Mouse (Mus musculus): ENCODE data around the gene Pnkd. TPM values are rescaled to one million over a fixed set of nuclear protein-coding genes. Genes with fewer than 3 reads are reported as not detected.
A peak's percentile ranks its signal among the peaks of the same experiment; 100 is the strongest.

The Pnkd gene
- polyA plus RNA-seq, 1 experiment from 2014 or later = 320 TPM

DNA sequence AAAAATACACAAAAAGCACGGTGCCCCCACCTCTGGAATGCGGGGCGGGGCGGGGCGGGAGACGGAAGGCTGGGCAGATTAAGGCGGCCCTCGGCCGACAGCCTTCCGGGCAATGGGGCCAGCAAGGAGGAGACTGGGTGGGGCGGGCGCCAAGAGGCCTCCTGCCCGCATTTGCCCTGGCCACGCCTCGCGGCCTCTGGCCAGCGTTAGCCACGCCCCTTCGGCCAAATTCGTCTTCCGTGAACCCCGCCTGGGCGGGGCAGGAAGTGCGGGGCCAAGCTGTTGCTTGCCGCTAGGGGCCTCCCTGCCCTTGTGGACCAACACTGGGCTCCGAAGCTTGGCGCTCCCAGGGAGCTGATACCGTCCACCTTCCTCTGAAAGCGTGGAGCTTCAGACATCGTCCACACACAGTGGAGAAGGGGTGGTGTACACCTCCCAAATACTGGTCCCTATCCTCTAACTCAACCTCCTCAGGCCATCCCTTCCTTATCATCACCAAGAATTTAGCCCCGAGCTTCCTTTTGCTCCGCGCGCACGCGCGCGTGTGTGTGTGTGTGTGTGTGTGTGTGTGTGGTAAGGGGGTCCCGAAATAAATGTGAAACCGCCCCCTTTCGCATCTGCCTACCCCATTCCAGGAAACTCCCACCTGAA, 112.7 kb downstream of the Pnkd start:
- H3K9ac ChIP-seq (ENCODE audit: low read length) = peak overlapping the region; percentile 79
- WGBS = 0% methylated on average over 41 of the region's 41 CpGs
- peak; percentile 91 for ATAC-seq (ENCODE audit: insufficient number of reproducible peaks, insufficient read depth, low FRiP score, low read depth)
- H3K27me3 ChIP-seq (ENCODE audit: control insufficient read depth, insufficient read depth, low read length) = no peaks in the 10 kb centered on the region
- peaks cover 4 to 20% of the 10 kb centered on the region in 2 experiments; a peak in 3 of 4 replicates for H3K4me1 ChIP-seq (ENCODE audit: control insufficient read depth in 2 of 2, insufficient read depth in 2 of 2, low read length in 2 of 2)
- no peaks in the 10 kb centered on the region for H3K9me3 ChIP-seq (ENCODE audit: control insufficient read depth, low read length)
- H3K36me3 ChIP-seq (ENCODE audit: control insufficient read depth, insufficient read depth, low read length) = peaks cover 26% of the 10 kb centered on the region
- H3K27ac ChIP-seq (replicated peaks in 1 of 2; ENCODE audit: control insufficient read depth in 1 of 2, insufficient read depth in 1 of 2, low read depth in 2 of 2, low read length in 2 of 2) = peak overlapping the region; percentile 81 to 92
- H3K4me2 ChIP-seq (ENCODE audit: low read length) = peak overlapping the region; percentile 91
- peak overlapping the region; percentile 42 to 47 for H3K4me3 ChIP-seq (ENCODE audit: control insufficient read depth in 1 of 2, insufficient read depth in 1 of 2, low read depth in 1 of 2, low read length in 2 of 2)

DNA sequence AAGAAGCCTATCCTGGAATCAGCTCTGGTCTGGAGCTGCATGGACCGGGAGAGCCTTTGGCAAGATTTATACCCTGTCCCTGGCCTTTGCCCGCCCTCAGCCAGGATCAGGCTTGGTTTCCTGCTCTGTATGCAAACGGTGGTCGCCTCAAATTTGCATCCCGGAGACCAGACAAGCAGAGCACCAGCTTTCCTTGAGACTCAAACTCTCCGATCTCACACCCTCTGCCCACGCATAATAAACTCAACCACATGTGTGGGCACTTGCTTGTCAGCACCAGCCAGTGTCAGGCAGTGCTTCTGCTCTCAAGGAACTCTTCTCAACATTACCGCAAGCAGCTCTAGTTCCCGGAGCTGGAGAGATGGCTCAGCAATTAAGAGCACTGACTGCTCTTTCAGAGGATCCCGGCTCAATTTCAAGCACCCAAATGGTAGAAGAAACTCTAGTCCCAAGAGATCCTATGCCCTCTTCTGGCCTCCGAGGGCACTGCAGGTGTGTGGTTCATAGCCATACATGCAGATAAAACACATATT, 113.3 kb downstream of the Pnkd start:
- Histone ChIP-seq H3K4me3 (ENCODE audit: control insufficient read depth in 1 of 2, insufficient read depth in 1 of 2, low read depth in 1 of 2, low read length in 2 of 2) (peak overlapping the region; percentile 42 to 47), H3K36me3 (ENCODE audit: control insufficient read depth, insufficient read depth, low read length) (peaks cover 26% of the 10 kb centered on the region), H3K4me2 (ENCODE audit: low read length) (peak overlapping the region; percentile 91), H3K4me1 (ENCODE audit: control insufficient read depth in 2 of 2, insufficient read depth in 2 of 2, low read length in 2 of 2) (peaks cover 4 to 15% of the 10 kb centered on the region in 2 experiments; a peak in 3 of 4 replicates), H3K27ac (replicated peaks in 1 of 2; ENCODE audit: control insufficient read depth in 1 of 2, insufficient read depth in 1 of 2, low read depth in 2 of 2, low read length in 2 of 2) (peak overlapping the region; percentile 78 to 92), H3K9me3 (ENCODE audit: control insufficient read depth, low read length) (no peaks in the 10 kb centered on the region), H3K27me3 (ENCODE audit: control insufficient read depth, insufficient read depth, low read length) (no peaks in the 10 kb centered on the region), H3K9ac (ENCODE audit: low read length) (peak overlapping the region; percentile 79)
- ATAC-seq (ENCODE audit: insufficient number of reproducible peaks, insufficient read depth, low FRiP score, low read depth) = peak; percentile 7; the same call in 1 of the 2 replicates
- 3% methylated on average over 11 of the region's 11 CpGs for WGBS

DNA sequence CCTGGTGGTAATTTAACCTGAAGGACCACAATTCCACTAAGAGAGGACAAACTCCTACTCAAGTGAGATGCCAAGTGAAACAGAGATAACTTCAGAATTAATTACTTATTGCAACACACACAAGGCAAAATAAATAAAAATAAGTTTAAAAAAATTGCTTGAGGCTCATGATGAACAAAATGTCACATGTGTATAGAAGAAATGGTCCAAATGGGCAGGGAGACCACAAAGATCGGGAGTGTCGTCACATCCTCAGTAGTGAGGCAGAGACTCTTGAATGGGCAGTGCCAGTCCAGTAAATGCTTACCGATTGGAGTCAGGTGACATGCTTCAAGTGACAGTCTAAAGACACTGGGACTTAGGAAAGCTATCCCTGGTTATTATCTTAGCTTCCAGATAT, 115.8 kb downstream of the Pnkd start:
- no peaks in the 10 kb centered on the region for H3K9me3 ChIP-seq (ENCODE audit: control insufficient read depth, low read length)
- H3K4me3 ChIP-seq (ENCODE audit: control insufficient read depth in 1 of 2, insufficient read depth in 1 of 2, low read depth in 1 of 2, low read length in 2 of 2) = no peak overlapping the region
- WGBS = 69% methylated on average over 3 of the region's 3 CpGs
- no peak overlapping the region for H3K9ac ChIP-seq (ENCODE audit: low read length)
- peaks cover 4 to 6% of the 10 kb centered on the region in 2 experiments; a peak in 1 of 4 replicates for H3K4me1 ChIP-seq (ENCODE audit: control insufficient read depth in 2 of 2, insufficient read depth in 2 of 2, low read length in 2 of 2)
- H3K36me3 ChIP-seq (ENCODE audit: control insufficient read depth, insufficient read depth, low read length) = peaks cover under 1% of the 10 kb centered on the region; the same call in 1 of the 2 replicates
- no peak for ATAC-seq (ENCODE audit: insufficient number of reproducible peaks, insufficient read depth, low FRiP score, low read depth)
- H3K4me2 ChIP-seq (ENCODE audit: low read length) = no peak overlapping the region
- H3K27ac ChIP-seq (replicated peaks in 1 of 2; ENCODE audit: control insufficient read depth in 1 of 2, insufficient read depth in 1 of 2, low read depth in 2 of 2, low read length in 2 of 2) = no peak overlapping the region
- H3K27me3 ChIP-seq (ENCODE audit: control insufficient read depth, insufficient read depth, low read length) = no peaks in the 10 kb centered on the region

DNA sequence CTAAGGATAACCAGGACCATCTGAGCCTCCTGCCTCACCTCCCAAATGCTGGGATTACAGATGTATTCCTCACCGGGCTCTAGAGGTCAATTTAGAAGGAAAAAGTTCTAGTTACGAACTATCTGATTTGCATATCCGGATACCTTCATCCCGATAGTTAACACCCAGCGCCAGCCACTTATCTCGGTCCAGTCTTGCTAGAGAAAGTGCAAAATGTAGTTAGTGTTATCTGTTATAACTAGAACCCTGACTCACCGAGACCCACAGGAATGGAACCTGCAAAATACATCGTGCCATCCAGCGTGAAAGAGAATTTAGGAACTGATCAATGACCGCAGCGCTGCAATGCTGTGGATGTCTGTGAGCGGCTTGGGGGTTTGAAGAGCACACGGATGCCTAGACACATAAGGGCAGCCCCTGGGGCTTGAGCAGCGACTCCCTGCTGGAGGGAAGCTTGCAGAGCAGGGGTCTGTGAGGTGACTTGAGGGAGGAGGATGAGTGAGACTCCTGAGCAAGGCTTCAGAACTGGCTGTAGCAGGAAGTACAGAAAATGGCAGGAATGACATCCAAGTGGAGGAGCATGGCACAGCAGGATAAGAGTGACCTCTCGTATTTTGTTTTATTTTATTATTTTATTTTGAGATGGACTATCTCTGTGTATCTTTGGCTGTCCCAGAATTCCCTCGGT, 116.4 kb downstream of the Pnkd start:
- Histone ChIP-seq H3K4me2 (ENCODE audit: low read length) (peak overlapping the region; percentile 28), H3K27me3 (ENCODE audit: control insufficient read depth, insufficient read depth, low read length) (no peaks in the 10 kb centered on the region), H3K9me3 (ENCODE audit: control insufficient read depth, low read length) (no peaks in the 10 kb centered on the region), H3K27ac (replicated peaks in 1 of 2; ENCODE audit: control insufficient read depth in 1 of 2, insufficient read depth in 1 of 2, low read depth in 2 of 2, low read length in 2 of 2) (no peak overlapping the region), H3K9ac (ENCODE audit: low read length) (no peak overlapping the region), H3K4me3 (ENCODE audit: control insufficient read depth in 1 of 2, insufficient read depth in 1 of 2, low read depth in 1 of 2, low read length in 2 of 2) (no peak overlapping the region), H3K36me3 (ENCODE audit: control insufficient read depth, insufficient read depth, low read length) (no peaks in the 10 kb centered on the region), H3K4me1 (ENCODE audit: control insufficient read depth in 2 of 2, insufficient read depth in 2 of 2, low read length in 2 of 2) (peaks cover 4 to 6% of the 10 kb centered on the region in 2 experiments; a peak in 1 of 4 replicates)
- ATAC-seq (ENCODE audit: insufficient number of reproducible peaks, insufficient read depth, low FRiP score, low read depth) = no peak
- 44% methylated on average over 16 of the region's 16 CpGs for WGBS

MicroRNA genes within 50 kb of the gene (microRNA counts, 519-probe panel; counts per million panel counts)
- microRNA mmu-miR-26b = 5,357 counts per million, percentile 83 among the panel's probes with 10 or more counts

Small RNA genes lying within 50 kb of the gene (microRNA-seq; reads per million reads assigned to microRNA genes)
- 41,456 reads per million, percentile 98 among the genes with 10 or more reads in this experiment for gene Mir26b

Other genes starting within 250 kb of the Pnkd start
- 125 and 142 TPM in 2 replicates for gene Tns1, start 160.5 kb upstream of the Pnkd start, polyA plus RNA-seq (2014; fragmentation: Nextera tagmentation; extraction: Ambion mirVana)
- gene Rufy4, start 159.4 kb upstream of the Pnkd start, polyA plus RNA-seq (2014; fragmentation: Nextera tagmentation; extraction: Ambion mirVana) = 0.22 and 0.39 TPM in 2 replicates
- gene Cxcr2, start 130.9 kb upstream of the Pnkd start, polyA plus RNA-seq (2014; fragmentation: Nextera tagmentation; extraction: Ambion mirVana) = 0.08 TPM in 1 of 2 replicates, not detected in the other
- gene Cxcr1, start 90.3 kb upstream of the Pnkd start, polyA plus RNA-seq (2014; fragmentation: Nextera tagmentation; extraction: Ambion mirVana) = not detected in 2 replicates
- gene Arpc2, start 48.8 kb upstream of the Pnkd start, polyA plus RNA-seq (2014; fragmentation: Nextera tagmentation; extraction: Ambion mirVana) = 351 and 359 TPM in 2 replicates
- gene Gpbar1, start 6.4 kb upstream of the Pnkd start, polyA plus RNA-seq (2014; fragmentation: Nextera tagmentation; extraction: Ambion mirVana) = 0.57 and 0.69 TPM in 2 replicates
- gene Aamp, start 192 bp upstream of the Pnkd start, polyA plus RNA-seq (2014; fragmentation: Nextera tagmentation; extraction: Ambion mirVana) = 180 and 187 TPM in 2 replicates
- 39.1 and 40.5 TPM in 2 replicates for gene Tmbim1, start 20.7 kb downstream of the Pnkd start, polyA plus RNA-seq (2014; fragmentation: Nextera tagmentation; extraction: Ambion mirVana)
- 0.34 and 0.55 TPM in 2 replicates for gene Catip, start 77.2 kb downstream of the Pnkd start, polyA plus RNA-seq (2014; fragmentation: Nextera tagmentation; extraction: Ambion mirVana)
- gene Slc11a1, start 90.3 kb downstream of the Pnkd start, polyA plus RNA-seq (2014; fragmentation: Nextera tagmentation; extraction: Ambion mirVana) = 4.4 and 4.9 TPM in 2 replicates
- gene Ctdsp1, start 106.6 kb downstream of the Pnkd start, polyA plus RNA-seq (2014; fragmentation: Nextera tagmentation; extraction: Ambion mirVana) = 67.3 and 67.8 TPM in 2 replicates
- 0.27 and 0.38 TPM in 2 replicates for gene Vil1, start 124.4 kb downstream of the Pnkd start, polyA plus RNA-seq (2014; fragmentation: Nextera tagmentation; extraction: Ambion mirVana)
- 29.9 and 32.6 TPM in 2 replicates for gene Cnot9, start 221.1 kb downstream of the Pnkd start, polyA plus RNA-seq (2014; fragmentation: Nextera tagmentation; extraction: Ambion mirVana)

All from heart, embryonic 14.5 days (tissue).